Mouse (Mus musculus) left cerebral cortex, adult 8-10 months (tissue): Measurements from ENCODE around the gene Hira. TPM values are rescaled to one million over a fixed set of nuclear protein-coding genes. Genes with fewer than 3 reads are reported as not detected.
"Not testable (repeated sequence)": the region's sequence is repeated elsewhere in the genome, so short reads cannot be mapped to it uniquely, and the experiment has no call there.

Source experiments
- DNase-seq, 2 experiments: peaks; one replicate each; pipeline ENCODE4 v3.0.0; 2022; ENCODE audit warnings: low spot score in 2 of 2
- total RNA-seq, 4 experiments: library from RNA; stranded (reverse); gene quantifications; 2 replicates each; pipeline ENCODE4 v1.2.4; 2022

Hira gene
- total RNA-seq, 4 experiments from 2014 or later: 86.1 to 105 (median 86.3) TPM

DNA sequence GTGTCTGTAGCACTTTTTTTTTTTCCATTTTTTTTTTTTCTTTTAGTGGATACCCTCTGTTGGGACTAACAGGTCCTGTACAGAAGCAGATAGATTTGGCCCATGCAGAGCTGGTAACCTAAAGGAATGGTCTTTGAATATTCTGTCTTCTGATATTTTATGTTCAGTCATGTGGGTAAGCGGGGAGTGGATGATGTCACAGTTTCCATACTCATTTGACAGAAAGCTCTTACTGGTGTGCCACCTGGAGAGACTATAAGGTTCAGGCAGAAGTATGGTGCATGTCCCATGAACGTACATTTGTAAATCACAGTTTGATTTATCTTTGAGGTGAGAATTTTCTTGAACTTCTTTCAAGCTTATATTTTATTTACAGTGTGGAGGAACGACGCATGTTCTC is 39.2 kb downstream of the Hira start:
- DNase-seq: no peak

DNA sequence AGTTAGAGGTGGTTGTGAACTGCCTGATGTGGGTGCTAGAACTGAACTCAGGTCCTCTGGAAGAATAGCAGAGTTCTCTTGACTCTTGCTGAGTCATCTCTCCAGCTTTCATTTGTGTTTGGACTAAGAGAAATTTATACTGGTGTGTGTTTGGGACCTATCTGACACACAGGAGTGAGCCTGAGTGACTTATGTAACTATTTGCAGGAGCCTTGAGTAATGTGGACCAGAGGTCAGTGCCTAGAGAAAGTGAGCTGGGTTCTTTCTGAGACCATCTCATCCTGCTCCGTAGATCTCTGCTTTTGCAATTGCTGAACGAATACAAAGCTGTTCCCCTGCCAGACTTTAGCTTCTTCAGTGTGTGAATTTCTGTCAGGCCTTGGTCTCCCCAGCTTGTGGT is 44.9 kb downstream of the Hira start:
- no peak for DNase-seq

DNA sequence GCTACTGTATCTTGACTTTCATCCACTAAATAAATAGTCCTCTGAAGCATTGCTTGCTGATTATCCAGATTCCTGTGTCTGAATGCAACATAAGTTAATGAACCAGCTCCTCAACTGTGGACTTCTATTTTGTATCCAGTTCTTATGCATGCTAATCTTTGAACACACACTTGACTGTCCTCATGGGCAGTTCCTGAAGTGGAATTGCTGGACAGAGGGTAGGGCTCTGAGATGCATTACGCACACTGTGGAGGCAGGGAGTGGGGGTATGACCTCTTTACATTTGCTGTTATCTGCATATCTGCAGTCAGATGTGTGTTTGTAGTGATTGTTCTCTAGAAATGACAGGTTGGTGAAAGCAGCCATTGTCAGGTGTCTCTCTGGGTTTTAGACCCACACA is 51.1 kb downstream of the Hira start:
- no peak for DNase-seq

DNA sequence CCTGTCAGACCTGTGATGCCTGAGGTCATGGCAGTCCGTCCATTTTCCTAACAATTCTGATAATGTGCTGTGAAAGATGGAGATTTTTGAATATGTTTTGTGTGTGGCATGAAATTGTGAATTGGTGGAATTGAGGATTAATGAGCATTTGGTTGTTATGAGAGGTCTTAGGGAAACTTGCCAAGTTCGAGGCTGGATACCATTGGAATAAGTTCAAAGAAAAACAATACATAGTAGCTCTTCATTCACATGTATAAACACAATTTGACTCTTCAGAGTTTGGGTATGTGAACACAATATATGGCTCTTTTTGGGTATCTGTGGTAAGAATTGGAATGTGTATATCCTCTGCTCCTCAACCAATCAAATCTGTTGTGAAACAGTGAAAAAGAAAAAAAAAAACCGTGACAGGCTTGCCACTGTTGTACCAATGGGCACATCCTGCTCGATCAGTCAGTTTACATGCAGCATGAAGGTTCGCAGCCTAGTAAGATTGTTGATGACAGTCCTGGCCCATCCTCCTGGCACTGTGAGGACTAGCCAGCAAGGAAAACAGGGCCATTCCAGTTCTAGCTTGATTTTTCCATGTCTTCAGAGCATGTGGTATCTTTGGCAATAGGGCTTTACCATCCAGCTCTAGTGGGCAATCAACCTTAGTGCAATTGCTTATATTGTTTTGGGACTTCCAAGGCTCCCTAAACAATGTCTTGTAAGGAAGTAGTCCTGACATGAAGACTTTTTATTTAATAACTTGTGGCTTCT is 61.7 kb downstream of the Hira start:
- DNase-seq: no peak

DNA sequence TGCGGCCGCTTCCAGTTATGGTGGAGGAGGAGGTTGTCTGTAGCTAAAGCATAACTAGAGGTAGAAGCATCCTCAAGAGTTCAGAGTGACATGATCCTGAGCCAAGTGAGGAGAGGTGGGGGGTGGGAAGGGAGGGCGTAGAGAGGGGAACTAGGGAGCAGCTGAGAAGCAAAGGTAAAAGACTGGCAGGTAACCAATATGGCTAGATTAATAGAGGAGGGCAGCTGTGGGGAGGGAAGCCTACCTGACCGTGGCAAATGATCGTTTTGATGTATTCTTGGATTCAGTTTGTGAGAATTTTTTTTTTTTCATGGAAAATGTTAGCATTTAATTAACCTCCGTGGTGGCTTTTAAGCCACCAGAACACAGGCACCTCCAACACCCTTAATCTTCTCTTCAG is 67.1 kb downstream of the Hira start:
- no peak for DNase-seq

DNA sequence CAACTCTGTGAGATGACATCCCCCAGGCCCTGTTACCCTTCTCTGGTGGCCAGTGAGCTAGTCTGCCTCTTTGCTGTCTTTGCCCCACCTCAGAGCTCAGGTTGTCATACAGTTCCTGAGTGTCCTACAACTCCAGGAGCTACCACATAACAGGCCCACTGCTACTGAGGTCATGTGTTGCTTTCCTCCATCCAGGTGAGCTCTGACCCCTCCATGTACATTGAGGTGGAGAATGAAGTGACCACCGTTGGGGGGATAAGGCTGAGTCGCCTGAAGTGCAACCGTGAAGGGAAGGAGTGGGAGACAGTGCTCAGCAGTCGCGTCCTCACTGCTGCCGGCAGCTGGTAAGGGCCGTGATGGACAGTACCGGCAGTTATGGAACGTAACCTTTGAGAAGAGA is 72.1 kb downstream of the Hira start:
- DNase-seq: no peak

DNA sequence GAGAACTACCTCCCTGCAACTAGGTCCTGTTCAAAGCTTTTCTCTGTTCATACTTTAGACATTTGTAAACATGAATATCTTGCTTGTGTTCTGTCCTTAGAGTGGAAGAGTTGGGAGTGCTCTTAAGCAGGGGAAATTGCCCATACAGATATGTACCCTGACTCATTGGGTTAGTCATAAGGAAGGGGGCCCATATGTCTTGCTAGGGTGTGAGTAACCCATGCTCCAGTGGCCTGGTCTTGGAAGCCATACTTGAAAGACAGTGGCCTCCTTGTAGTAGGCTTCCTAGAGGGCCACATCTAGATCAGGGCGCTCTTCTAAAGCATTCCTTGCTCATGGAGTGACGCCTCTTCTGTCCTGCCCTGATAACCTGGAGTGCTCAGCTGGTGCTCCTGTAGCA is 73.5 kb downstream of the Hira start:
- no peak for DNase-seq

DNA sequence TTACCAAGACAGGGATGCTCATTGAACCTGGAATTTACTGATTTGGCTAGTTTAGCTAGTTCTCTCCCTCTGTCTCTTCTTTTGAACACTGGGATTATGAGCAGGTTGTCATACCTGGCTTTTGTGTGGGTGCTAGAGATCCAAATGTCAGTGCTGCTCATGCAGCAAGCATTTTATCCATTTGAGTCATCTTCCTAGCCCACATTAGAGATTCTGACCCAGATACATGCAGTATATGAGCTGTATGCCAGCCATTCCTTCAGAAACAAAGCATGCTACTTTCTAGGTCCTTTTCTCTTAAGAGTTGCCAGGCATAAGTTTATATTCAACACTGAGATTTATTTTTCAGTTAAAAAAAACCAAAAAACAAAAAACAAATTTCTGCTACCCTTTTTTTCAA is 76.0 kb downstream of the Hira start:
- DNase-seq: no peak

DNA sequence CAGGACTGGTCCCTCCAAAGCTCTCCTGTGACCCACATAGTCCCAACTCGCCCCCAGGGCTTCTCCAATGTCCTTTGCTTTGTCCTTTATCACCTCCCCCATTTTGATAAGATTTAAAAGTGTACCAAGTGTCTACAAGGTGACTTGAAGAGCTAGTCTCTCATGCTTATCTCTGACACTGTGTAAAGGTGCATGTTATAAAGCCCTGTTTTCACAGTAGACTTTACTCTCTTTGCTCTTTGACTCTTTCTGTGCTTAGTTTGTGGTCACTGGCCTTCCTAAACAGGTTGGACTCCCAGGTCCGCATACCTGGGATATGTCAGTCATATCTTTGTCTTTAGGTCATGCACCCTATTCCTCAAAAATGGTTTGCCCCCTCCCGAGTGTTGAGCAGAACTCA is 78.2 kb downstream of the Hira start:
- DNase-seq: no peak

DNA sequence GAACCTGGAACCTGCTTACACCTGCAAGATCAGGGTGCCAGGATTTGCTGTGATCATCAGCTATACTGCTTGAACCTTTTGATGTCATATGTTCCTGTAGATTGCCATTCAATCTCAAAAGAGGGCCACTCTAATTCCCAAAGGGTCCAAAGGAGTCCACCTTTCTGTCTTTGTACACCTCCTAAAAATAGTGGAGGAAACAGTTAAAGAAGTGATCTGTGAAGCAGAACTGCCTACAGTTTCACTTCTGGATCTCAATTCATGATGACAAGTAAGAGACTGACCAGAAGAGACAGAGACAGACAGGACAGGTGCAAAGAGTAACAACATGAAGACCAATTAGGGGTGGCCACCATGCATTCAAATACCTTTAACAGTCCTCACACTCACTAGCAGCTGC is 86.6 kb downstream of the Hira start:
- no peak for DNase-seq

DNA sequence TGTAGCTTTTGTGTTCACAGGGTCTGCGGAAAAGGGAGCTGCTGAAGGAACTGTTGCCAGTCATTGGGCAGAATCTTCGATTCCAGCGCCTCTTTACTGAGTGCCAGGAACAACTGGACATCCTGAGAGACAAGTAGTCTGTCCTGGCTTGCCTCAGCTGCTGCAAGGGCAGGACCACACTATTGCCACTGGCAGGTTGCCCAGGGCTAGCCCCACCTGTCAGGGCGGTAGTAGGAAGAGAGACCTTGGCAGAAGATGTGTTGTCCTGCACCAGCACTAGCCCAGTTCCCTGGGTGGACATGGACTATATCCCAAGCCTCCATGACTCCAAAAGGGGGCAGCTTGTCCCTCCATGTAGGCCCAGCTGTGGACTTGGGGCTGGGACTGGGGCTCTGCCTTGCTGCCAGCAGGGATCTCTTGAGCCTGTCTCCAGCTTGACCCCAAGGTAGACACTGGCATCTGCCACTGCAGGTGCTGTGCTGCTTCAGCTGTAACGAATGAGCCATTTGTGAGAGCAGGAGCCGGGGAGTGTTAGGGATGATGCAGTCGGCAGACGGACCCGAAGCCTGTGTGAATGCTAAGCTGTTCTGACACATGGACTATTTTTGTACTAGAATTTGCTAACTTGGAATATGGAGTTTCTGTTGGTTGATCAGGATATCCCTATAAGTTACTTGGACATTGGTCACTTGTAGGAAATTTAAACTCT is 92.7 kb downstream of the Hira start:
- DNase-seq: no peak

DNA sequence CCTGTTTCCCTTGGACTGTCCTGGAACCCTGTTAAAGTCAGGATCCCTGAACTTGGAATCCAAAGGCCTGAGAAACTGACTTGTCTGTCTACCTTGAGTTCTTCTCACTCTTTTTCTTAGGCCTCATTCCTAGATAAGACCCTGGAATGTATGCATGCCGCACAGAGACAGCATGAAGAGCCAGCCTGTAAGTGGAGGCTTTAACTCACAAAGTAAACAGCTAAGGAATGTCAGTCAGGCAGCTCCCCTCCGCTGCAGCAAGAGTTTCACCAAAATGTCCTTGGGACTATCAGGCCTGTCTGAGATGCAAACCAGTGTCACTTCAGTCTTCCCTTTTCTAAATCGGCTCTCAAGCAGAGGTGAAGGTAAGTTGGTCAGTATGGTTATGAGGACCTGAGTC is 94.0 kb downstream of the Hira start:
- no peak for DNase-seq

DNA sequence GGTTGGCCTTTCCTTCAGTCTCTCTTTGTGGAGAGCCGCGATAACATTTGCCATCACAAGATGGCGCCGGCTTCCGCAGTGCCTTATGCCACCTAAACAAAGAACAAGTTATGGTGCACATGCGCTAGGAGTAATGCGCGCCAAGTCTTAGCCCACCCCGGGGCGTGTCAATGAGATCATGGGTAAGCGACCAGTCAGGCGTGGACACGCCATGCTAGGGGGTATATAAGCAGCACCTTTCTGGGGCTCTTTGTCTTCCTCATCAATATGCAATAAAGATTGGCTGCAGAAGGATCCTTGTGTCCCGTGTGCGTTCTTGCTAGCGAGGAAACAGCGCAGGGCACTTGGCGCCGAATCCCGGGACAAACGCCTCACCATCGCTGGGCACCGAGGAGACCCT is 98.8 kb downstream of the Hira start:
- not testable (repeated sequence) for DNase-seq

DNA sequence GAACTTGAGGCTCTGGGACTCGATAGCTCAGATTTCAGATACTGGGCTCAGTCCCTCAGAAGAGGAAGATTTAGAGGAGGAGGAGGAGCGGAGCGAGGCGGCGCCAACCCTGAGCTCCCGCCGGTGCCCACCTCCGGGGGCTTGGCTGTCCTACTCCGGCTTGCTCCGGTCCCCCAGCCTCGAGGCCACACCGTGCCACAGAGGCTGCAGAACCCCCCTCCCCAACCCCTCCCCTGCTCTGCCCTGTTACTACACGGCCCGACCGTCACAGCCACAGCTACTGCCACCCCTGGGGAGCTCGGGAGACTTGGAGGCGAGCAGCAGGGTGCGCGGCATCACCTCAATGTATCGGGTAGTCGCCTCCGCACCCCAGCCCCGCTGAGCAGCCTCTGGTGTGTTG is 99.5 kb downstream of the Hira start:
- no peak for DNase-seq

DNA sequence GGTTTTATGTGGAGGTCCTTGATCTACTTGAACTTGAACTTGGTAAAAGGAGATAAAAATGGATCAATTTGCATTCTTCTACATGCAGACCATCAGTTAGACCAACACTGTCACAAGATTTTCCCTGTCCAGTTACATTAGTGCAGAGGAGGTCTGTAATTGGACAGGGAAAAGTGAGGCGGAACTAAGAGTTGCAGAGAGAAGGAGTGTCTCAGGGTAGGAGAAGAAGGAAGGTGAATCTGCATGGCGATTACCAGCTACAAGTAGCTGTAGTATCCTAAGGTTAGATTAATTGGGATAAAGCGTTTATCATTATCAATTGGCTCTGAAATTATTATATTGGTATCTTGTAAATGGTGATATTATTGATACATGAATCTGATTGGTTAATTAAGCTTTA is 109.5 kb downstream of the Hira start:
- no peak for DNase-seq

DNA sequence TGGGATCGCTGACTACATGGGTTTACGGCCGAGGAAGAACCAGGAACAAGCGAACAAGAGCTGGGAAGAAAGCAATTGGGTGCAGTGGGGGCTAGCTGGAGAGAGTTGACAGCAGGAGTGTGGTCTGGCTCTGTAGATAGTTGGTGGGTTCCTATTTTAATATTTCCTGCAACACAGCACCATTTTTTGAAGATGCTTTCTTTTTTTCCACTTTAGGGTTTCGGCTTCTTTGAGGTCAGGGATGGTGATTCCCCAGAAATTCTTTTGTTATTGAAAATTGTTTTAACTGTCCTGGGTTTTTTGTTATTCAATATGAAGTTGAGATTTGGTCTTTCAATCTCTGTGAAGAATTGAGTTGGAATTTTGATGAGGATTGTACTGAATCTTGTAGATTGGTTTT is 110.0 kb downstream of the Hira start:
- no peak for DNase-seq

DNA sequence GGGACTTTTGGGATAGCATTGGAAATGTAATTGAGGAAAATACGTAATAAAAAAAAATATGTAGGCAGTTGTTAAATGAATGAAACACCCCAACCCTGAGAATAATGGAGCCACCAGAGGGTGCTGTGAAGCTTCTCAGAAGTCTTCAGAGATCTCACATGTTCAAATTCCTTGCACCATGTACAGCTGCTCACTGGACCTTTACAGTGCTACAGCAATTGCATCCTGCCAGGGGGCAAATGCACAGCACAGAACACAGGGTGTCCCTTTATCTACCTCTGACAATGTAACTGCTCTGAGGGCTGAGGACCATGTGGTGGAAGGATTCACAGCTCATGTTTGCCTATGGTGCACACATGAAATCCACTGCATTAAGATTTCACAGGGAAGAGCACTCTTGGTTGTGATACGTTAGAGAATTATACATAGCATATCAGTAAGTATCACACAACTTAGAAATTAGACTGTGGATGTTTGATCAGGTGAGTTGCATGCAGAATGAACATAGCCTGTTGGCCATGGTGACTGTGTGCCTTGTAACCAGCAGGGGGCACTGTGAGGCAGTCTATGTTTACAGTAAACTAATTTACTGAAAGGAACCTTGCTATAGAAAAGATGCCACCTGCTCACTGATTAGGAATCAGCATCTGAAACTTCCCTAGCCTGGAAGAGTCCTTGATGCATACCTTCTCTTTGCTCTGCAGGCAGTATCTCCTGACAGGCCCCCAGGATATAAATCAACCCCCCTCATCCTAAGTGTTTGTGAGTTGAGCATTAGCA is 126.0 kb downstream of the Hira start:
- not testable (repeated sequence) for DNase-seq

DNA sequence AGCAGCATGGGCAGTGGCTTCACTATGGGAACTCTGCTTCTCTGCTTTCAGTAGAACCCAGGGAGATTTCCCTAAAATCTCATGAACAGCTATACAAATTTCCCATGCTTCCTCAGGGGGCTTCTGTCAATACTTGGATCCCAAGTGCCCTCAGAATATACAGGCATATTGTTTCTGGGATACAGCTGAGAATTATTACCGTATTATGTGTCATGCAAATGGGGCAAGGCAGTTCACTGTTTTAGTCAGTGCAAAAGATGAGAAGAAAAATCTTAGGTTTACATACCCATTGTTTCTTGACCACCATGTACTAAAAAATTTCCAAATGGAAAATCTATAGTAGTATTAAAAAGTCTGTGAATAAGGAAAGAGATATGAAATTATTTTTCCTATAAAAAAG is 126.9 kb downstream of the Hira start:
- no peak for DNase-seq

DNA sequence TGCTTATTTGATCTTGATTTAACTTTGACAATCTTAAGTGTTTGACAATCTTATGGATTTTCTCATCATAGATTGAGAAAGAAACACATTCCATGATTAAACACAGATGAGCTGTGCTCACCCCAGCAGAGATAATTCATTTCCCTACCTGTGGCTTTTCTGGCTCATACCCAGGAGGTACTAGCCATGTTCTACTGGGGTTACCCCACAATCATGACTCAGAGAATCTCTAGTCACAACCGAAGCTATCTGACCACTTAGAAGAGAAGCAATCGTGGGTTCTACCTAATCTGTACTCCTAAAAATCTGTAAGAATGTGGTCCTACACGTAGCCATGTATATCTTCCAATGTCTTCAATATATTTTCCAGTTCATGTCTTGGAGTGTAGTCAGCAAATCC is 128.5 kb downstream of the Hira start:
- DNase-seq: no peak

DNA sequence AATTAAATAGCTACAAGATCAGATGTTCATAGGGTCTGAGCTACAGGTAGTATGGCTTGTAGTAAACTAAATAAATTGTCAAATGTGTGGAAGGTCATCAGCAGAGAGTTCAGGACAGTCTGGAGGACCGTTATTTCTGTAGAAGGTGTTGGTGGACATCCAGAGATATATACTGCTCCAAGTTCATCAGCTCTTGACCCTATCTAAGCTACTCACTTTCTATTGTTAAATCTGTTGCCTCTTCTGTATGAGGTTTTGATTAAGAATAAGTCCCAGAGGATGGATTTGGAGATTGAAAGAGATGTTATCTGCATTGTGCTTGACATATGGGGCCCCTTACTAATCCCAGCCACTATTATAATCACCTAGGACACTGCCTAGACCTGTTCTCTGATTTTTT is 129.9 kb downstream of the Hira start:
- no peak for DNase-seq

DNA sequence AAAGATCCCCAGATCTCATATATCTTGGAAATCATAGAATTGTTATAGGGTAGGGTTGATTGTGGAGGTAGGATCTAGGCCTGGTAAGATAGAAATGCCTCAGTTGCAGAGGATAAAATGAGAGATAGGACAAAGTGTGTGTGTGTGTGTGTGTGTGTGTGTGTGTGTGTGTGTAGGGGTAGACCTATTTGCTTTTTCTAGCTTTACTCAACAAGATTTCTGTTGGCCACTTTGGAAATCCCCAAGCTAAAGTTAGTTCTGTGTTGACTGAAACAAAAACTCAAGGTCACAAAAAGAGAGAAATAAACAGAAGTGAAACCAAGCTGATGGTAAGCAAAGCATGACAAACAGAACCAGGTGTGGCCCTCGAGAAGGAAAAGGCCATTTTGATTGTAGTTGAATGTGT is 130.4 kb downstream of the Hira start:
- DNase-seq: not testable (repeated sequence)

DNA sequence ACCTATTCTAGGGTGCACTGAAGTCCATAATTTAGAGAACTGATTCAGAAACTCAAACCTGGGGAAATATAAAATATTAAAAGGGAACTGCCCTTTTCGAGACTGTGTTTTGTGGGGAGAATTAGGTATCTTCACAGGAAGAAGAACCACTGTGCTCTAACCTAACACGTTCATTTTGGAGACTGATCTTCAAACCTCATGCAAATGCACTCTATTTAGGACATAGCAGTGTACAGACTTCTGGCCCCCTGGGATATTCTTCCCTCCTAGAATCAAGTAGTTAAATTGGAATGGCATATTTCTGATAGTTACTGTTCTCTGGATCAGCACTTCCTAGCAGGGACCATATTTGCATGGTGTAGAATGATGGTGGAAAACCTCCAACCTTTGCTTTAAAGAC is 133.9 kb downstream of the Hira start:
- no peak for DNase-seq
